Mouse (Mus musculus): ENCODE results near the gene Mrpl57. TPM values are rescaled to one million over a fixed set of nuclear protein-coding genes. Genes with fewer than 3 reads are reported as not detected.

Gene Mrpl57
- polyA plus RNA-seq (2014; fragmentation: Nextera tagmentation; extraction: Ambion mirVana): 138 and 143 TPM in 2 replicates

- WGBS (ENCODE audit: insufficient replicate concordance): under 1% methylated on average over 93 of the region's 96 CpGs
- Histone ChIP-seq H3K9ac (ENCODE audit: low read depth, low read length) (peak within 1 kb of the TSS; percentile 92), H3K4me1 (ENCODE audit: control insufficient read depth, insufficient read depth, low read length) (peaks cover 8% of the 10 kb centered on the region), H3K4me2 (peak within 1 kb of the TSS; percentile 78), H3K27me3 (ENCODE audit: control insufficient read depth, insufficient read depth, low read length) (no peaks in the 10 kb centered on the region), H3K27ac (ENCODE audit: low read depth, low read length) (peak within 1 kb of the TSS; percentile 93), H3K36me3 (ENCODE audit: control insufficient read depth, insufficient read depth, low read length) (no peaks in the 10 kb centered on the region), H3K9me3 (replicated peaks; ENCODE audit: control insufficient read depth, low read length) (no peaks in the 10 kb centered on the region), H3K4me3 (ENCODE audit: low read depth, low read length) (peak within 1 kb of the TSS; percentile 87)
- peak; percentile 93 for ATAC-seq (replicated peaks; ENCODE audit: insufficient number of reproducible peaks, low FRiP score, low TSS enrichment)
Measured at GRCm38 (mm10) chr14:57825788-57826751, at the start of gene Mrpl57, which contains the start of gene Ska3. Mrpl57 (plus strand) TSS chr14:57826234. Ska3 (minus strand) TSS chr14:57826185.

- H3K36me3 ChIP-seq (ENCODE audit: control insufficient read depth, insufficient read depth, low read length): no peaks in the 10 kb centered on the region
- H3K4me2 ChIP-seq: no peak overlapping the region
- H3K9ac ChIP-seq (ENCODE audit: low read depth, low read length): no peak overlapping the region
- H3K4me1 ChIP-seq (ENCODE audit: control insufficient read depth, insufficient read depth, low read length): no peaks in the 10 kb centered on the region
- H3K27me3 ChIP-seq (ENCODE audit: control insufficient read depth, insufficient read depth, low read length): no peaks in the 10 kb centered on the region
- ATAC-seq (replicated peaks; ENCODE audit: insufficient number of reproducible peaks, low FRiP score, low TSS enrichment): no peak
- WGBS (ENCODE audit: insufficient replicate concordance): 51% methylated on average over 4 of the region's 4 CpGs
- H3K27ac ChIP-seq (ENCODE audit: low read depth, low read length): no peak overlapping the region
- no peak overlapping the region for H3K4me3 ChIP-seq (ENCODE audit: low read depth, low read length)
- no peaks in the 10 kb centered on the region for H3K9me3 ChIP-seq (replicated peaks; ENCODE audit: control insufficient read depth, low read length)
Measured at GRCm38 (mm10) chr14:57787406-57787805, 38.6 kb upstream of the Mrpl57 start.

- Histone ChIP-seq H3K36me3 (ENCODE audit: control insufficient read depth, insufficient read depth, low read length) (no peaks in the 10 kb centered on the region), H3K9me3 (replicated peaks; ENCODE audit: control insufficient read depth, low read length) (no peaks in the 10 kb centered on the region), H3K9ac (ENCODE audit: low read depth, low read length) (no peak overlapping the region), H3K27me3 (ENCODE audit: control insufficient read depth, insufficient read depth, low read length) (no peaks in the 10 kb centered on the region), H3K4me1 (ENCODE audit: control insufficient read depth, insufficient read depth, low read length) (no peaks in the 10 kb centered on the region), H3K4me2 (no peak overlapping the region), H3K27ac (ENCODE audit: low read depth, low read length) (no peak overlapping the region), H3K4me3 (ENCODE audit: low read depth, low read length) (no peak overlapping the region)
- ATAC-seq (replicated peaks; ENCODE audit: insufficient number of reproducible peaks, low FRiP score, low TSS enrichment): no peak
- WGBS (ENCODE audit: insufficient replicate concordance): 72% methylated on average over 2 of the region's 2 CpGs
Measured at GRCm38 (mm10) chr14:57789311-57789710, 36.7 kb upstream of the Mrpl57 start.

- 83% methylated on average over 9 of the region's 9 CpGs for WGBS (ENCODE audit: insufficient replicate concordance)
- Histone ChIP-seq H3K36me3 (ENCODE audit: control insufficient read depth, insufficient read depth, low read length) (no peaks in the 10 kb centered on the region), H3K4me1 (ENCODE audit: control insufficient read depth, insufficient read depth, low read length) (no peaks in the 10 kb centered on the region), H3K9ac (ENCODE audit: low read depth, low read length) (no peak overlapping the region), H3K27me3 (ENCODE audit: control insufficient read depth, insufficient read depth, low read length) (no peaks in the 10 kb centered on the region), H3K27ac (ENCODE audit: low read depth, low read length) (no peak overlapping the region), H3K9me3 (replicated peaks; ENCODE audit: control insufficient read depth, low read length) (no peaks in the 10 kb centered on the region), H3K4me3 (ENCODE audit: low read depth, low read length) (no peak overlapping the region), H3K4me2 (no peak overlapping the region)
- ATAC-seq (replicated peaks; ENCODE audit: insufficient number of reproducible peaks, low FRiP score, low TSS enrichment): no peak
Measured at GRCm38 (mm10) chr14:57789759-57790158, 36.3 kb upstream of the Mrpl57 start.

- H3K4me3 ChIP-seq (ENCODE audit: low read depth, low read length): no peak overlapping the region
- H3K9ac ChIP-seq (ENCODE audit: low read depth, low read length): no peak overlapping the region
- H3K9me3 ChIP-seq (replicated peaks; ENCODE audit: control insufficient read depth, low read length): no peaks in the 10 kb centered on the region
- H3K4me2 ChIP-seq: no peak overlapping the region
- no peak overlapping the region for H3K27ac ChIP-seq (ENCODE audit: low read depth, low read length)
- ATAC-seq (replicated peaks; ENCODE audit: insufficient number of reproducible peaks, low FRiP score, low TSS enrichment): no peak
- no peaks in the 10 kb centered on the region for H3K27me3 ChIP-seq (ENCODE audit: control insufficient read depth, insufficient read depth, low read length)
- WGBS (ENCODE audit: insufficient replicate concordance): 74% methylated on average over 4 of the region's 4 CpGs
- no peaks in the 10 kb centered on the region for H3K4me1 ChIP-seq (ENCODE audit: control insufficient read depth, insufficient read depth, low read length)
- no peaks in the 10 kb centered on the region for H3K36me3 ChIP-seq (ENCODE audit: control insufficient read depth, insufficient read depth, low read length)
Measured at GRCm38 (mm10) chr14:57791171-57791570, 34.9 kb upstream of the Mrpl57 start.

DNA sequence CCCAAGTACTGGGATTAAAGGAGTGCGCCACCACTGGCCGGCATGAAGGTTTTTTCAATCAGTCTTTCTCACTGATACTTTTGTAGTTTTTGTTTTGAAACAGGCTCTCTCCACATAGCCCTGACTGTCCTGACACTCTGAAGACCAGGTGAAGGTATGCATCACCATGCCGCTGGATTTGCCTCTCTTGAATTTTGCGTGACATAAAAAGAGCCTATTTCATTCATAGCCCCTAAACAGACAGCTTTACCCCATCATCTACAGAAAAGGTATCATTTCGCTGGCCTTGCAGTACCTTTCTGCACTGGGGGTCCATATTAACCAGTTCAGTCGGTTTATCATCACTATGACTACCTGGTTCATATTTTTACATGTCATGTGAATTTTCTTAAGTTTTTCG lies 28.5 kb upstream of the Mrpl57 start:
- Histone ChIP-seq H3K36me3 (ENCODE audit: control insufficient read depth, insufficient read depth, low read length) (peaks cover 7% of the 10 kb centered on the region), H3K4me2 (peak overlapping the region; percentile 74), H3K27me3 (ENCODE audit: control insufficient read depth, insufficient read depth, low read length) (no peaks in the 10 kb centered on the region), H3K9ac (ENCODE audit: low read depth, low read length) (peak overlapping the region; percentile 71), H3K27ac (ENCODE audit: low read depth, low read length) (0 out of 2 replicates have a peak overlapping the region, but pooled peaks have one; percentile 29), H3K9me3 (replicated peaks; ENCODE audit: control insufficient read depth, low read length) (no peaks in the 10 kb centered on the region), H3K4me1 (ENCODE audit: control insufficient read depth, insufficient read depth, low read length) (peaks cover 8% of the 10 kb centered on the region), H3K4me3 (ENCODE audit: low read depth, low read length) (peak overlapping the region; percentile 88)
- peak; percentile 15; the same call in 1 of the 2 replicates for ATAC-seq (replicated peaks; ENCODE audit: insufficient number of reproducible peaks, low FRiP score, low TSS enrichment)
- WGBS (ENCODE audit: insufficient replicate concordance): 11% methylated on average over 7 of the region's 7 CpGs

- H3K9me3 ChIP-seq (replicated peaks; ENCODE audit: control insufficient read depth, low read length): no peaks in the 10 kb centered on the region
- ATAC-seq (replicated peaks; ENCODE audit: insufficient number of reproducible peaks, low FRiP score, low TSS enrichment): peak; percentile 94
- H3K4me3 ChIP-seq (ENCODE audit: low read depth, low read length): peak within 1 kb of the TSS; percentile 88
- H3K27me3 ChIP-seq (ENCODE audit: control insufficient read depth, insufficient read depth, low read length): no peaks in the 10 kb centered on the region
- H3K4me1 ChIP-seq (ENCODE audit: control insufficient read depth, insufficient read depth, low read length): peaks cover 8% of the 10 kb centered on the region
- H3K27ac ChIP-seq (ENCODE audit: low read depth, low read length): peak within 1 kb of the TSS; percentile 73
- H3K9ac ChIP-seq (ENCODE audit: low read depth, low read length): peak within 1 kb of the TSS; percentile 88
- peaks cover 8% of the 10 kb centered on the region for H3K36me3 ChIP-seq (ENCODE audit: control insufficient read depth, insufficient read depth, low read length)
- H3K4me2 ChIP-seq: peak within 1 kb of the TSS; percentile 93
- 0% methylated on average over 96 of the region's 99 CpGs for WGBS (ENCODE audit: insufficient replicate concordance)
Measured at GRCm38 (mm10) chr14:57797991-57798931, 27.8 kb upstream of the Mrpl57 start, which contains the start of gene Sap18. Sap18 (plus strand) TSS chr14:57798180.

GRCm38 (mm10) chr14:57803731-57804130 lies 22.3 kb upstream of the Mrpl57 start:
- Histone ChIP-seq H3K4me2 (no peak overlapping the region), H3K4me1 (ENCODE audit: control insufficient read depth, insufficient read depth, low read length) (peaks cover 8% of the 10 kb centered on the region), H3K9me3 (replicated peaks; ENCODE audit: control insufficient read depth, low read length) (no peaks in the 10 kb centered on the region), H3K27me3 (ENCODE audit: control insufficient read depth, insufficient read depth, low read length) (no peaks in the 10 kb centered on the region), H3K4me3 (ENCODE audit: low read depth, low read length) (no peak overlapping the region), H3K27ac (ENCODE audit: low read depth, low read length) (no peak overlapping the region), H3K9ac (ENCODE audit: low read depth, low read length) (no peak overlapping the region), H3K36me3 (ENCODE audit: control insufficient read depth, insufficient read depth, low read length) (peaks cover 25% of the 10 kb centered on the region)
- no peak for ATAC-seq (replicated peaks; ENCODE audit: insufficient number of reproducible peaks, low FRiP score, low TSS enrichment)
- 80% methylated on average over 4 of the region's 4 CpGs for WGBS (ENCODE audit: insufficient replicate concordance)

All from heart, embryonic 11.5 days (tissue).